Mouse (Mus musculus) stomach, postnatal 0 days (tissue): ENCODE results near the gene Fyb2.

Experiments
- CTCF ChIP-seq: IDR thresholded peaks from 2 replicates; pipeline ENCODE4 v1.5.1; 2016; ENCODE audit warnings: antibody characterized with exemption, low read depth, mild to moderate bottlenecking, moderate library complexity
- EP300 ChIP-seq: optimal IDR thresholded peaks from 2 replicates; pipeline ENCODE3; 2016; ENCODE audit warnings: antibody characterized with exemption

DNA sequence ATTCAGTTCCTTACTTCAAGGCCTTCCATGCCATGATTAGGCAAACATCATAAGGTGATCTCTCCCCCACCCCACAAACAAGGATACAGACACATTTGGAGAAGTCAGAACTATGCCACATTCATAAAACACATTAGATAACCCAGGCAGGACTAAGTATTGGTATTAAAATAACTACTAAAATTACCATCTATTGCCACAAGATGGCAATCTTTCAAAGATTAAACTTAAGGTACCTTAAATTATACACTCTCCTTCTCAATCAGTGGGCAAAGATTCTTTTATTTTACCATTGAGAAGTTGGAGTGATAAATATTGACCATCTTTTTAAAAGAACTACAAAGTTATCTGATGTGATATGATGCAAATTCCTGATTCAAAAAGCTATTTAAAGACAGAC, 121.0 kb downstream of the Fyb2 start:
- TF ChIP-seq EP300 = no peak
- TF ChIP-seq CTCF = peak; percentile 64
